Mouse (Mus musculus) small intestine, adult 2 months (tissue): ENCODE measurements around the gene Rnf10.

Source experiments
- CTCF ChIP-seq: fragments of 200-500 bp; IDR thresholded peaks from 2 replicates; pipeline ENCODE4 v1.5.1; 2012; ENCODE audit warnings: low read depth, mild to moderate bottlenecking, control low read depth, inconsistent platforms, low read length, moderate library complexity, mixed read lengths; ENCODE audit not compliant: insufficient replicate concordance, insufficient read length; ENCODE audit errors: extremely low read depth
- POLR2A ChIP-seq: fragments of 200-500 bp; IDR thresholded peaks from 2 replicates; pipeline ENCODE4 v1.6.1; 2012; ENCODE audit warnings: low read depth, mild to moderate bottlenecking, control low read depth, inconsistent platforms, low read length, moderate library complexity

DNA sequence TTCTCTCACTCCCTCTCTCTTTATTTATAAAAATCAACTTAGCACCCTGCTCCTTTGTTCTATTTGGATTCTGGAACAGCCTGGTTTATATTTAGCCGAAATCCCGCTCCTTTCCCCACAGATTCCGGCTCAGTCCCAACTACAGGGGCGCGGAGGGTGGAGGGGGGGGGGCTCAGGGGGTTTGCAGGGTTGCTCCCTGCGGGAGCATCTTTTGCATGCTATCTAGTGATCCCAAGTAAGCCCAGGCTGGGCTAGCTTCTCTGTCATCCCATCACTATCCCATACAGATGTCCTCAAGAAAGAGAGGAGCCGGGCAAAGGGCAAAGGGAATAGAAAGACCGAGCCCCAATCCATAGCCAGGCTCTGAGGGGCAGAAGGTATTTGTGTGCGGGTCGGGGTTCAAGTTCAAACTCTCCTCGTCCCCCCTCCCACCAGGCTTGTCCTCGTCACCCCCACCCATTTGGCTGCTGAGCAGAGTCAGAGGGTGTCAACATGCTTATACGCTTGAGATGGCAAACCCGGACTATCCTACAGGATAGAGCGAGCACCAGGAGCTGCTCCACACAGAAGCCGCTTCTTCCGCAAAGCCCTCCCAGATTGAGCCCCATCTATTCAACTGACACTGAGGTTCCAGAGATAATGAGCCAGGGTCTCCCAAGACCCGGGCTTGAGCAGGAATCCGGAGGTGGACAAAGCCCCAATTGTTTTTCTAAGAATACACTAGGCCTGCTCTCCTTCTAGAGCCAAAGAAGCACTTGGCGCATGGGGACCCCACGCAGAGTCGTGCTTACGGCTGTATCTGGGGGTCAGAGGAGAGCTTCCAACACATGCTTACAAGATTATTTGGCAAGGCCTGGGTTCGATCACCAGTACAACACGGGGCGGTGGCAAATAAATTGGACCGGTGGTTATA is 57.2 kb downstream of the Rnf10 start:
- TF ChIP-seq CTCF: no peak
- TF ChIP-seq POLR2A: no peak
